Mouse (Mus musculus) heart, embryonic 14.5 days (tissue): ENCODE measurements at regions not wholly inside any gene's neighbourhood (a gene's known extent, or its start where the extent isn't known, plus 50 kb on each side); places are given as distances from the start of the nearest gene placed in this dataset.

Experiments
- ATAC-seq: fragments of 200-750 bp; cut with Nextera tagmentation; 2 replicates; pipeline ENCODE4 v1.8.0; 2017; ENCODE audit warnings: low read depth, moderate TSS enrichment; ENCODE audit not compliant: insufficient number of reproducible peaks, insufficient read depth, low FRiP score
- H3K27ac ChIP-seq, 2 experiments: fragments of 200-500 bp in 1 of 2; fragments of 300-500 bp in 1 of 2; sonication (generic) in 1 of 2; replicated peaks in 1 of 2; 2 replicates each; pipeline ENCODE4 v1.5.1; 2012 to 2014; ENCODE audit warnings: low read depth in 2 of 2, low read length in 2 of 2, control low read depth in 1 of 2, mild to moderate bottlenecking in 1 of 2, mixed read lengths in 1 of 2; ENCODE audit not compliant: control insufficient read depth in 1 of 2, insufficient read depth in 1 of 2
- H3K27me3 ChIP-seq: fragments of 300-500 bp; sonication (generic); 2 replicates; pipeline ENCODE4 v1.6.1; 2014; ENCODE audit warnings: mild to moderate bottlenecking, low read length, control low read depth; ENCODE audit not compliant: control insufficient read depth, insufficient read depth
- H3K36me3 ChIP-seq: fragments of 300-500 bp; sonication (generic); 2 replicates; pipeline ENCODE4 v1.6.1; 2014; ENCODE audit warnings: mild to moderate bottlenecking, control low read depth, low read length, mixed read lengths; ENCODE audit not compliant: control insufficient read depth, insufficient read depth
- H3K4me1 ChIP-seq, 2 experiments: fragments of 200-500 bp in 1 of 2; fragments of 300-500 bp in 1 of 2; sonication (generic) in 1 of 2; 2 replicates each; pipeline ENCODE4 v1.6.1; 2012 to 2014; ENCODE audit warnings: low read length in 2 of 2, control low read depth in 1 of 2, mixed read lengths in 1 of 2; ENCODE audit not compliant: control insufficient read depth in 2 of 2, insufficient read depth in 2 of 2
- H3K4me2 ChIP-seq: fragments of 300-500 bp; sonication (generic); 2 replicates; pipeline ENCODE4 v1.6.1; 2014; ENCODE audit warnings: mild to moderate bottlenecking, low read length
- H3K4me3 ChIP-seq, 2 experiments: fragments of 200-500 bp in 1 of 2; fragments of 300-500 bp in 1 of 2; sonication (generic) in 1 of 2; 2 replicates each; pipeline ENCODE4 v1.5.1; 2012 to 2014; ENCODE audit warnings: low read length in 2 of 2, mild to moderate bottlenecking in 2 of 2, control low read depth in 1 of 2, low read depth in 1 of 2, moderate library complexity in 1 of 2; ENCODE audit not compliant: control insufficient read depth in 1 of 2, insufficient read depth in 1 of 2
- H3K9ac ChIP-seq: fragments of 300-500 bp; sonication (generic); 2 replicates; pipeline ENCODE4 v1.6.1; 2014; ENCODE audit warnings: mild to moderate bottlenecking, low read length
- H3K9me3 ChIP-seq: fragments of 300-500 bp; sonication (generic); 2 replicates; pipeline ENCODE4 v1.6.1; 2016; ENCODE audit warnings: low read length, control low read depth; ENCODE audit not compliant: control insufficient read depth
- WGBS: fragments of 180-500 bp; shearing (Covaris S2); extraction: QIAGEN DNeasy Blood & Tissue Kit; methylation state at CpG from one replicate; pipeline ENCODE4 v1.1.7; 2014; 5-methylcytosine and 5-hydroxymethylcytosine counted together

GRCm38 (mm10) chr13:30051891-30052550, 66.2 kb upstream of the E2f3 start:
- H3K27ac ChIP-seq, result no peak overlapping the region
- no peaks in the 10 kb centered on the region for H3K36me3 ChIP-seq
- no peaks in the 10 kb centered on the region for H3K9me3 ChIP-seq
- no peak overlapping the region for H3K4me3 ChIP-seq
- no peaks in the 10 kb centered on the region for H3K27me3 ChIP-seq
- H3K4me1 ChIP-seq, result peaks cover 0 to 6% of the 10 kb centered on the region in 2 experiments; a peak in 2 of 4 replicates
- H3K9ac ChIP-seq, result no peak overlapping the region
- WGBS, result 56% methylated on average over 16 of the region's 16 CpGs
- H3K4me2 ChIP-seq, result no peak overlapping the region
- no peak for ATAC-seq

GRCm38 (mm10) chr13:30050745-30051508, 65.1 kb upstream of the E2f3 start:
- ATAC-seq, result no peak
- no peaks in the 10 kb centered on the region for H3K9me3 ChIP-seq
- H3K36me3 ChIP-seq, result no peaks in the 10 kb centered on the region
- no peaks in the 10 kb centered on the region for H3K27me3 ChIP-seq
- H3K4me2 ChIP-seq, result no peak overlapping the region
- H3K27ac ChIP-seq, result no peak overlapping the region
- no peak overlapping the region for H3K4me3 ChIP-seq
- H3K4me1 ChIP-seq, result peaks cover 0 to 6% of the 10 kb centered on the region in 2 experiments; a peak in 2 of 4 replicates
- WGBS, result 73% methylated on average over 9 of the region's 9 CpGs
- H3K9ac ChIP-seq, result no peak overlapping the region

- Histone ChIP-seq H3K4me3 (no peak overlapping the region), H3K9ac (no peak overlapping the region), H3K36me3 (no peaks in the 10 kb centered on the region), H3K4me2 (no peak overlapping the region), H3K9me3 (no peaks in the 10 kb centered on the region), H3K27me3 (no peaks in the 10 kb centered on the region), H3K27ac (no peak overlapping the region), H3K4me1 (peaks cover 0 to 6% of the 10 kb centered on the region in 2 experiments; a peak in 2 of 4 replicates)
- no peak for ATAC-seq
- WGBS, result 59% methylated on average over 11 of the region's 11 CpGs
These were observed 62.5 kb upstream of the E2f3 start for GRCm38 (mm10) chr13:30048260-30048859.

GRCm38 (mm10) chr13:30046504-30047169, 60.8 kb upstream of the E2f3 start:
- Histone ChIP-seq H3K36me3 (no peaks in the 10 kb centered on the region), H3K9ac (no peak overlapping the region), H3K27ac (no peak overlapping the region), H3K4me3 (no peak overlapping the region), H3K4me1 (peaks cover 0 to 7% of the 10 kb centered on the region in 2 experiments; a peak in 2 of 4 replicates), H3K27me3 (no peaks in the 10 kb centered on the region), H3K4me2 (no peak overlapping the region), H3K9me3 (no peaks in the 10 kb centered on the region)
- 84% methylated on average over 5 of the region's 5 CpGs for WGBS
- no peak for ATAC-seq

GRCm38 (mm10) chr13:30046061-30046460, 60.2 kb upstream of the E2f3 start:
- Histone ChIP-seq H3K27ac (no peak overlapping the region), H3K4me3 (no peak overlapping the region), H3K9ac (no peak overlapping the region), H3K4me1 (peaks cover 0 to 7% of the 10 kb centered on the region in 2 experiments; a peak in 2 of 4 replicates), H3K9me3 (no peaks in the 10 kb centered on the region), H3K36me3 (no peaks in the 10 kb centered on the region), H3K4me2 (no peak overlapping the region), H3K27me3 (no peaks in the 10 kb centered on the region)
- WGBS, result 71% methylated on average over 14 of the region's 15 CpGs
- ATAC-seq, result no peak

GRCm38 (mm10) chr13:30045225-30045624, 59.4 kb upstream of the E2f3 start:
- WGBS, result 72% methylated on average over 6 of the region's 6 CpGs
- H3K4me2 ChIP-seq, result no peak overlapping the region

GRCm38 (mm10) chr13:30044790-30045189, 58.9 kb upstream of the E2f3 start:
- Histone ChIP-seq H3K9me3 (no peaks in the 10 kb centered on the region), H3K27ac (no peak overlapping the region), H3K4me3 (no peak overlapping the region), H3K27me3 (no peaks in the 10 kb centered on the region), H3K36me3 (no peaks in the 10 kb centered on the region), H3K4me1 (peaks cover 0 to 7% of the 10 kb centered on the region in 2 experiments; a peak in 2 of 4 replicates), H3K9ac (no peak overlapping the region), H3K4me2 (no peak overlapping the region)
- ATAC-seq, result no peak
- WGBS, result 83% methylated on average over 2 of the region's 2 CpGs

More at GRCm38 (mm10) chr13:30045225-30045624, 59.4 kb upstream of the E2f3 start:
- no peak overlapping the region for H3K4me3 ChIP-seq
- H3K9me3 ChIP-seq, result no peaks in the 10 kb centered on the region
- peaks cover 0 to 7% of the 10 kb centered on the region in 2 experiments; a peak in 2 of 4 replicates for H3K4me1 ChIP-seq
- H3K9ac ChIP-seq, result no peak overlapping the region
- no peak overlapping the region for H3K27ac ChIP-seq
- ATAC-seq, result no peak
- H3K27me3 ChIP-seq, result no peaks in the 10 kb centered on the region
- no peaks in the 10 kb centered on the region for H3K36me3 ChIP-seq
